Mouse (Mus musculus) thymus, postnatal 4 days (tissue): ENCODE results near the gene Cep350.
"Not testable (repeated sequence)": the region's sequence is repeated elsewhere in the genome, so short reads cannot be mapped to it uniquely, and the experiment has no call there.

ENCODE experiments used
- DNase-seq: peaks from one replicate; pipeline ENCODE4 v3.0.0; 2021

The Cep350 gene

DNA sequence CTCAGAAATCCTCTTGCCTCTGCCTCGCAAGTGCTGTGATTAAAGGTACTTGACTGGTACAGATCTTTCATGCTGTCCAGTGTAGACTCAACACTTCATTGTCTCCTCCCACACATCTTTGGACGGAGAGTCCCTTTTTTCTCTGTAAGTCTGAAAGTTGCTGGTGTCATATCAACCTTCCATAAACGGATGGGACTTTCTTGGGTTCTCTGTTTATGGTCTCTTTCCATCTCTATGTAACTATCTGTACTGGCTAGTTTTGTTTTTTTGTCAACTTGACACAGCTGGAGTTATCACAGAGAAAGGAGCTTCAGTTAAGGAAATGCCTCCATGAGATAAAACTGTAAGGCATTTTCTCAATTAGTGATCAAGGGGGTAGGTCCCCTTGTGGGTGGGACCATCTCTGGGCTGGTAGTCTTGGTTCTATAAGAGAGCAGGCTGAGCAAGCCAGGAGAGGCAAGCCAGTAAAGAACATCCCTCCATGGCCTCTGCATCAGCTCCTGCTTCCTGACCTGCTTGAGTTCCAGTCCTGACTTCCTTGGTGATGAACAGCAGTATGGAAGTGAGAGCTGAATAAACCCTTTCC lies 90.3 kb downstream of the Cep350 start:
- not testable (repeated sequence) for DNase-seq

DNA sequence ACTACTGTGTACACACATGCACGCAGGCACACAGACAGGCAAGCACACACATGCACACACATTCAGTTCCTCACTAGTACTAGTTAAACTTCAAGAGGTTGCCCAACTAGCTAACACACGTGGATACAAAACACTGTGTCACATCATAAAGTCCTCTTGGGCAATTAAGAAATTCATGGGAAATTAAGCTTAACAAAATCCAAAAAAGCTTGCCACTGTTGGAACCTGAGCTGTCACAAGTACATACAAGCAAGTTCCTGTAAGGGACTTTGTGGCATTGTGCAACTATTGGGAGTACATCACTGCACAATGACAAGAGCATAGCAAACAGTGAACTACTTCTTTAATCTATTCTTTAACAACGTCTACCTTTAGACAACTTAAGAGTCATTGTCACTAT lies 93.5 kb downstream of the Cep350 start:
- DNase-seq: no peak

DNA sequence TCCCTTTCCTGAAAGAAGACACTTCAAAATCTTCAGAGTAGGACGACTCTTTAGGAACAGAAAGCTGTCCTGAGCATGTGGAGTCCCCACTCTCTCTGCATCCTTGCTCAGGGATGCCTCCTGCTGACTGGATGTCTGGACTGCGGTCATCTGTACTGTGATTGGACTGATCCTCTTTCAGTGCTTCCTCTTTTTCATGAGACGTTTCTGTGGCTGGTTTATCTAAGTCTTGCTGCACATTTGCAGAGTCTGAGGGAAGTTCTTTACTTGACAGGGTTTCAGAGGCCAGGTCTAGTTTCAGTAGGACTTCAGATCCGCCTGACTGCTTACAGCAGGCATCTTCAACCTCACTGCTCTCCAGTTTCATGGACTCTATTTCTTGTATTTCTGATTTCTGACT lies 110.1 kb downstream of the Cep350 start:
- DNase-seq: peak; percentile 29

DNA sequence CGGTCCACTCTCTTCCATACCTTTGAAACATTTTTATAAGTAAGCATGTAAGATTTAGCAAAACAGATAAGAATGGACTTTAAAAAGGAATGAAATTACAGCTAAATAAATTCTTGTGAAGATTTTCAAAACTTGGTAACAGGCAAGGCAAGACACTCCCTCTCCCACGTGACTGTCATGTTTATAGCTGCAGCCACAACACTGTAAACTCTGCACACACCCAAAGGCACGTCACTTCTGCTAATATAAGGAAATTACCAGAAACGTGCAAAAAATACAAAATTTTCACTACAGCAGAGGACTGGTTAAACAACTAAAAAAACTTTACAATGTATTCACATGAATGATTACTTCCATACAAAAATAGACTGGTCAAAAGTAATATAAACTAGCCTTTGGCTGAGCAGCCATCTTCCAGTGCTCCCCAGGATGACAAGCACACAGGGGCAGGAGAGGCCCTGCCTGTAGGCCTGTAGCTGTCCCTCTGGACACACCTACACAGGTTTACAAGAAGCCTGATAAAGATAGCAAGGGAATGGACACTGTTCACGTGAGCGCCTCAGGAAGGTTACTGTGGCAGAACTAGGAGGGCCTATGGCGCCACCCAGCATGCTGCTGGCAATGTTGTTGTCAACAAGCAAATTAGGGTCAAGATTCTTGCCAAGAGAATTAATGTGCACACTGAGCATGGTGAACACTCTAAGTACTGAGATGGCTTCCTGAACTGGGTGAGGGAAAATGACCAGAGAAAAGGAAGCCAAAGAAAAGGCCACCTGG lies 117.9 kb downstream of the Cep350 start:
- no peak for DNase-seq

DNA sequence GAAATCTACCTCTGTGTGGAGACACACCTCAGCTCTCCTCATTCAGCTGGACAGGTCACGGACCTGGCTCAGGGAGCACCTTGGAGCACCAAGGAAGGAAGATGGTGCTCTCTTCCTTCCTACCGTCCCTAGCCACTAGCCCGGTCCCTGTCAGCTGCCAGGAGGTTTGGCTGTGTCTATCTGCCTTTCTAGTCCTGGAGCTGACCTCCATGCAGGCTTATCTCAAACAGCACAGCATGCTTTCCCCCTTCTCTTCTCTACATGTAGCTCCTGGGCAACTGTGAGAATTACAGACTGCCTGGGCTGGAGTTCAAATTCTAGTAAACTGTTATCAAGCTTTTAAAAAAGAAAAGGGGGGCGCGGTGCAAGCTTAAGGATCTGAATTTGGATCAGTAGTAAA lies 120.0 kb downstream of the Cep350 start:
- DNase-seq: no peak

DNA sequence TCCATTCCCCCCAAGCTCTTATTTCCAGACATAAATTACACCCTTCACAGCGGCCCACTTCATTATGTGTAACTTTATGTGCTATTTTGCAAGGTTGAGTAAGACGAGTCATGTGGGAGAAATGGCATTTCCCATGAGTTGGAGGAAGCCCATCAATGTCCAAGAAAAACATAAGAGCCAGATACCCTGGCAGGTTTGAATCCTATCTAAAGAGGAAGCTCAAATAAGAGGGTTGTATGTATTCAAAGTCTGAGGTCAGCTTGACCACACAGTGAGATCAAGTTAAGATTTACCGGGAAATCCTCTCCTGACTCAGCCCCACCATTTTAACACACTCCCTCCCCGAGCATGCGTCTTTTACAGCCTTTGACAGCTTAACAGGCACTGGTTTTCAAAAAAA lies 128.8 kb downstream of the Cep350 start:
- DNase-seq: no peak

DNA sequence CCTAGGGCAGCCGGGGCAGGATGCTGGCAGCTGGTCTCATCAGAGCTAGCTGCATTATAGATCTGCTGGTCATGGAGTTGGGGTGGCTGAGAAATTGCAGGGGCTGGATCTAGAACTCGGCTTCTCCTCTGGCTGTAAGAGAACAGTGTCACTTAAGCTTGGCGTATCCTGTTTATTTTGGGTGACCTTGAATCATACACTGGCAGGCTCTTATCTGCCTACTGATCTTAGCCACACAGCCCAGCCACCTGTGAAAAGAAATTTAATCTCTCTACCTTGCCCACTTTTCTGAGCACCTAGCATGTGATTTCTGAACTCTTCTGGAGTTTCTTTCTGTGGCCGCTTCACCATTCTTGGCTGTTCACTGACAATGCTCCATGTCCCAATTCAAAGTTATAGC lies 129.5 kb downstream of the Cep350 start:
- DNase-seq: no peak

DNA sequence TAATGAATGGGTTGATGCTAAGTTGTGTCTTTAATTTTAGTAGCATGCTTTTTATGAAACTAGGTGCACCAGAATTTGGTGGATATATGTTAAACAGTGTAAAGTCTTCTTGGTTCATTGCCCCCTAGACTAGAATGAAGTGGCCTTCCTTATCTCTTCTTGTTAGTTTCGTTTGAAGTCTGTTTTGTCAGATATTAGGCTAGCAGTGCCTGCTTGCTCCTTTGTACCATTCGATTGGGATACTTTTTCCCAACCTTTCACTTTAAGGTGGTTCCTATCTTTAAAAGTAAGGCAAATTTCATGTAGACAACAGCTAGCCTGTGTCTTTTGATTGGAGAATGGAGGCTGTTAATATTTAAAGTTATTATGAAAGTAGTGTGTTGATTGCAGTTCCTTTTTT lies 137.4 kb downstream of the Cep350 start:
- no peak for DNase-seq

DNA sequence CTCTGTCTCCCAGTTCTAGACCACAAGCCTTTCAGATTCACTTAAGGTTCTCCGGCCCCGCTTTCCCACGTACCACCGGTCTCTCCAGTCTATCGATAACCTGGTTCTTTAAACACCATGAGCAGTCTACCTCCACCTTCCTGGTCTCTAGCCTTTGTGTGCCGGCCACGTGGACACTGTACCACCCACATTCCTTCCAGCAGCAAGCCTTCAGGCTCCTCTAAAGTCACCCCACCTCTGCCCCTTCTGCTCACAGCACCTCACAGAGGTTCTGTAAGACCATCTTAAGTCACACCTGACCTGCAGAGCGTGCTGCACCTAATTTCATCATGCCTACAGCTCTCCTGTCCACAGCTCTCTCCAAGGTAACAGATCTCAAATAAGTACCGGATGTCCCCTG lies 139.4 kb downstream of the Cep350 start:
- DNase-seq: no peak

DNA sequence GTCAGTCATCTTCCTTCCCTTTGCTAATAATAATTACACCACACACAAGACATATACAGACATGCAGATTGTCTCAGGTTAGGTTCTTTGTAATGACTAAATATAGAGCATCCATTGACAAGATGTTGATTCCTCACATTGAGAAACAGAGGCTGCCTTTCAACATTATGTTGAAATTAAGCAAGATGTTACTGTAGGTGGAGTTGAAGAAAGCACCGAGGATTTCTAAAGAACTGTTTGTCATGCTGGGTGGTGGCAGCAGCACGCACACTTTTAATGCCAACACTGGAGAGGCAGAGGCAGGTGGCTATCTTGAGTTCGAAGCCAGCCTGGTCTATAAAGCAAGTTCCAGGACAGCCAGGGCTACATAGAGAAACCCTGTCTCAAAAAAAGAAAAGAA lies 141.1 kb downstream of the Cep350 start:
- DNase-seq: no peak

DNA sequence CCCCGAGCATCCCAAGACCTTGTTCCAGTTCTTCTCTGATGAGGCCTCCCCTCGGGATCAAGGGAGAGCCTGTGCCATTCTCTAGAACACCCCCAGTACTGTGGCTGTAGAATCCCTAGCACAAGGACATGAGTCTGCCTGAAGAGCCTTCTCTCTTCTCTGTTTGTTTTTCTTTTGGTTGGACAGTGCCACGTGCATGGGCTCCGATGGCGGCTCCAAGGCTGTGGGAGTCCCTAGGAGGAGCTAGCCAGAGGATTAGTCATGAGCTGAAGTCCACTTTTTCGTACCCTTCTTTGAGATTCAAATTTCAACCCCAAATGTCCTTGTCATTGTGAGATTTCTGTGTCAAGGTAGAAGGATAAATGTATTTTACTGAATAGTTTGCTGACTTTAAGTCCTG lies 142.2 kb downstream of the Cep350 start:
- DNase-seq: no peak

DNA sequence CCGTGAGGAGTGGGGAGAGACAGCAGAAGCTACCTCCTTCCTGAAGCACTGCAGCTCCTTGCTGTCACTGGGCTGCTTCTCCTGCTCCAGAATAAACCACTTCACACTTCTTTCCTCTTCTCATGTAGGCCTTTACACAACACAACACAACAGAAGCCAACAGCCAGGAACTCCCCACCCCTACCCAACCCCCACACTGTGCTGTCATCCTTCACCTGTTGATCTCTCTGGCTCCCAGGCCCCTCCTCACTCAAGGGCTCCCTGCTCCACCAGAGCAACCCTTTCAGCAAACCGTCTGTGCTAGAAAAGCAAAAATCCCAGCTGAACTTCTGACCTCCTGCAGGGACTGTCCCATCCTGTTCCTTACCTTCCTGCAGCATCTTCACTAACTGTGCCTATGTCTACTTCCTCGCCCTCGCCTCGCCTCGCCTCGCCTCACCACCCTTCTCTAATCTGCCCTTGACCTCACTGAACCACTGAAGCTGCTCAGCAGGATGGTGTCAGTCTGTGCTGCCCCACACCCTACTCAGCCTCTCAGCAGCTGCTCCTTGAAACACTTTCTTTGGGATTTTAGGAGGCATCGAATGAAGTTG lies 145.3 kb downstream of the Cep350 start:
- no peak for DNase-seq

DNA sequence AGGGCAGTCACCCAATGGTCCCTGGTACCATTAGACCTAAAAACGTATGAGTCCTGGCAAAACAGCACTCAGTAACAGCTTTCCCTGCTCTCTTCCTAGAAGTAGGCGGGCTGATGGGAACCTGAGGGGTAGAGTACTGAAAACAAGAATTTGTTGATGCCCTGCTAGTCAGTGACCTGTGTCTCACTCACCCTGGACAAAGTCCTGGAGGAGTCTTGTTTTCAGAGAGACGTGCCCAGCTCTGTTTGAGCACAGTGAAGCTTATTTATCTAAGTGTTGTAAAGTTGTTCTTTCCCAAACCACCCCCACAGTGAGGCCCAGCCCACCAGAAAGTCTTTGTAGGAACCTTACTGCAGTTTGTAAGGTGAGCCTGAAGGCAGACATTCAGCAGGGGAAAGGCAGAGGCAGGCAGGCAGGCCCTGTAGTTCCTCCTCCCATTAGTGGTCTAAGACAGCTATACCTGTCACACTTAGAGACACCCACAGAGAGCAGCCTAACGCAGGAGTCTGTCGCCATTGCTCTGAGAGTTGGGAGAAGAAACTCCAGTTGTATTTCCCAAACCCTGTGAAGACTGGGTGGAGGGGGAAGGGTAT lies 146.2 kb downstream of the Cep350 start:
- DNase-seq: no peak

DNA sequence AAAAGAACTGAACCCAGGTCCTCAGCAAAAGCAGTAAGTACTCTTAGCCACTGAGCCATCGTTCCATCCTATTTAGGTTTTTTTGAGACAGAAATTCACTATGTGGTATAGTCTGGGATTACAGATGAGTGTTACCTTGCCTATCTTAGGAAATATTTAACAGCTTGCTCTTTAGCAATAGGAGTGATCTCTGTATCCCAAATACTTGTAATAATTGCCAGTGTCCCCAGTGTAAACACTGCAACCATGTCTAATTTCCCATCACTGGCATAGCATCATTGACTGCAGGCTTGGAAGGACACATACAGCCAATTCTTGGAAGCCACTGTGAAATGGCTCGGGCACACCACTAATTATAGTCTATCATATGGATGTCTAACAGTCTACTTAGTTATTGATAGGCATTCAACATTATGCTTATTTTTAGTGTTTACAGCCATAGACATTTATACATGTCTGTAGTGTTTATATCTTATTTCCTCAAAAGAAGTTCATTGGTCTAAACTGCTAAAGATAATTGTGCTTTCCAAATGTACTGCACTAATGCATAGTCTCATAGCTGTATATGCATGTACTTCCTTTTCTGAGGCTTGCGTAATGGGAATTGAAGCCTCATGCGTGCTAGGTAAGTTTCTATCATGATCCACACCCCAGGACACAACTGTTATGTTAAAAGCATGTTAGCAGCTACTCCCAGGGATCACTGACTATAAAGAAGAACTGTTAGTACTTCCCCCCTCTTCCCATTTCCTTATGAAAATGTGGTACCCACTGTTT lies 146.9 kb downstream of the Cep350 start:
- no peak for DNase-seq

DNA sequence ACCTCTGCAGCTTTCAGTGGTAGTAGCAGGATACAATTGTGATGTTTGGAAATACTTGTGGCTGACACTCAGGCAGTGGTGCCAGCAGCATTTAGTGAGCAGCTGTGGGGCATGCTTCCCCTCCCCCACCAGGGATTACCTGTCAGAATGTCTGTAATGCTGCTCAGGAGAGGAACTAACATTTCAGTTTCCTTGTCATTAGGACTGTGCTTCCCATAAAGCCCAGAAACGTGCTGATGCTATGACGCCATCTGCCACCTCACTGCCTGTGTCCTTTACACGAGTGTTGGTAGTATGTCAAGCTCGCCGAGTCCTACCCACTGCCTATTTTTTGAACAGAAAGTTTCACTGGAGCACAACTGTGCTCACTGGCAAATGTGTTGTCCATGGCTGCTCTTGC lies 152.4 kb downstream of the Cep350 start:
- DNase-seq: no peak

DNA sequence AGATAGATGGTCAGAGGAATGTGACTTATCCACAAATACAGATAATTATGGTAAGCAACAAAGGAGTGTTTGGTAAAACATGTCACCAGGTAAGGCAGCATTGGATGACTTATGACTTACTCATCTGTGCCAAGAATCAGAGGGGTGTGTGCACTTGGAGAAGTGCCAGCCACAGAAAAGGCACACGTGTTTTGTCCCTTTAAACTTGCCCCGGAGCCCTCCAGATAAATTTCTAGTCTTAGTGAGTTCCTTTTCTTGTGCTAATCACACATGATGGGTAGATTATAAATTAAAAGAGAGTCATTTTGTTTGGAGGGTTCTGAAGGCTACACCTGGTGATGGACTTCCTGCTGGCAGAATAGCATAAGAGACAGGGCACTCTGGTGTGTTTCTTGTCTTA lies 156.9 kb downstream of the Cep350 start:
- no peak for DNase-seq

DNA sequence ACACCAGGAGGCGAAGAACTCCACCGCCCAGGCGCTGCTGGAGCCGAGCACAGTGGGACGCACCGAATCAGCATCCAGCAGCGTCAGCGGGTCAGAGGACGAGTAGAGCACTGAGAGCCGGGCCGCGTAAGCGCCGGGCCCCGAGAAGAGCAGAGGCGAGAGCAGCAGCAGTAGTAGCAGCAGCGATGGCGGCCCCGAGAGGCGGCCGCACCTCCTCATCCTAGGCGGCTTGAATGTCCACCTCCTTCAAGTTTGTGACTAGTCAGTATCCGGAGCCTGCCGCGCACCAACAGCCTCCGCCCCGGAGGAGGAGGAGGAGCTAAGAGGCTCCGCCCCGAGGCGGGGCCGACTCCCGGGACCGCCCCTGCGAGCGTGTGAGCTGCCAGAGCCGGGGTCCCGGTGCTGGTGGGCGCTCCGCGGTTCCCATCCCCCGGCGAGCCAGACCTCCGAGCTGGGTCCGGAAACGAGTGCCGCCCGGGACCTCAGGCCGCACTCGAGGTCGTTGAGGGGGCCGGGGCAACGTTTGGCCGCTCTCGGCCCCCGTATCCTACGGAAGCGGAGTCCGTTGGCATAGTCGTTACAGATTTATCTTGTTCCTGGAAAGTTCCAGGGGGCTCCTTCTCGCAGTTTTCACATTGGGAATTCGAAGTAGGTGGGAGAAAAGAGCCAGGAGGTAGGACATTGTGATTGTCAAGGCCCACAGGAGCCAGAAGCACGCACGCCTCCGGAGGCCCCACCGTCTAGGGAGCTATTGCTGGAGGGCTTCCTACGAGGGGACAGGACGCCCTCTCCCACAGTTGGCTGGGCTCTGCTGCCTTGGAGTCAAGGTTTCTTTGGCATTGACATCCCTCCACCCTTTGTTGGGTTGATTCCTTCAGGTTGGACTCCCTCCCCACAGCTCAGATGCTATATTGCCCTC lies 160.2 kb downstream of the Cep350 start, which contains the start of gene Qsox1:
Gene Qsox1 (minus strand): TSS at position 309 of the 919 bp plus-strand sequence.
- peak; percentile 91 for DNase-seq

DNA sequence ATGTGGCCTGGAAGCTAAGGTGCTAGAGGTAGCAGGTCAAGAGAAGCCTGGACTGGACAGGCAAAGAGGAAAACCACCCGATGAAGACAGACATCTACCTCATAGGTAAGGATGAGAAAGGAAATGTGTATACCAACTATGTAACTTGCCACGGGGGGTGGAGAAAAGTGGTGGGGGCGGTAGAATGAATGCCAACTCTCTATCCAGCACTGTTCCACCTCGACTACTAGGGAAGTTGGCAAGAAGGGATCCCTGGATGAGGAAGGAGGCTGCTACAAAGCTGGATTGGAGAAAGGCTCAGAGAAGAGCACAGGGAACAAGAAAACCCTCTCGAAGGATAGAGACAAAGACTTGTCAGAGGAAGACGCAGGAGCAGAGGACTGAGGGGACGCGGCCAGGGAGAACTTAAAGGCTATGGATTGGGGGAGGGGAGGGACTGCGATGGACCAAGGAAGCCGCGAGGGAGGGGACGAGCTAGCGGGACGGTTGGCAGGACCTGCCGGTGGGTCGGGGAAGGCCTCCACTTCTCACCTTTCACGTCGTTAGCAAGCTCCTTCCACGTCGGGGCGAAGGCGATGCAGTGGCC lies 161.0 kb downstream of the Cep350 start:
- no peak for DNase-seq

DNA sequence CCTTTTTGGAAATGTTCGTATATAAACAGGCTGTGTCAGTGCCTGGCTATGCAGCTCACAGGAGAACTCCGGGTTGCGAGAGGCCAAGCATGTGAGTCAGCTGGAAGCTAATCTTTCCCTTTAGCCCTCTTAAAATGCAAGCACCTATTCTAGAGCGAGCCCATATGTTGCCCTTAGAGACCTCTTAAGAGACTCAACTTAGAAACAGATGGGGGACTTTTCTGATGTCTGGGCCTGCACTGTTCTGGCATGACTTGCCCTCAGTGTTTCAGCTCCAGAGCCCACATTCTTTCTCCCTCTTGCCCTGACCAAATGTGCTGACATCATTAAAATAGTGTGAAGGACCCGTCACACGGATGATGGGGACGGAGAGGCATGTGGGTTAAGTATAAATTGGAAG lies 162.4 kb downstream of the Cep350 start:
- DNase-seq: no peak

DNA sequence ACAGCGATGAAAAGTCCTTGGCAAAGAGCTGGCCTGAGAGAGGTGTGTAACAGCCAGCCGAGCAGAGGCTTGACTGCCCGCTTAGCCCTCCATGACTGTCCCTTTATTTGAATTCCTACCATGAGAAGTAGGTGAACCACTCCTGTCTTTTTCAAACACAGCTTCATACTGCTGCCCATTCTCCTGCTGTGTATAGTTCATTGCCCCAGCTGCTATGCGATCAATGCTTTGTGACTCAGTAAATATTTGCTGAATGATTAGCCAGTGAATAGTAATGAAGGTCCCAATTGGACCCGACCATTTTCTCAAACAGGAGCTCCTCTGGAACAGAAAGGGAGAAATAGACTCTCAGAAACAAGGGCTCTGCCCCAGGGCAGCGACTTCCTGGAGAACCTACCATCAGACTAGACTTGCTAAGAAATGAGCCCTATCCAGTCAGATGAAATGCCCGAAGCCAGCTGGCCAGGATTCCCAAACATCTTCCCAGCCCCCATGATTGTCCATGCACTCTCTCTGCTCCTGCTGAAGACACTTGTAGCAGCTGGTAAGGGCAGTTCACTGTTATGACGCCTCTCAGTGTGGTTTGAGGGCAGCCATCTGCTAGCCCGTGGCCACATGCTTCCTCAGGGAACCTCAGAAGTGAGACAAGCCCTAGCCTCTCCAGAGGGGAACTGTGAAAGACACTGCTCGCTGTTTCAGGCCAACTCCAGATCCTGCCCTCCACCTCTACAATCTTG lies 163.2 kb downstream of the Cep350 start:
- DNase-seq: peak; percentile 15

DNA sequence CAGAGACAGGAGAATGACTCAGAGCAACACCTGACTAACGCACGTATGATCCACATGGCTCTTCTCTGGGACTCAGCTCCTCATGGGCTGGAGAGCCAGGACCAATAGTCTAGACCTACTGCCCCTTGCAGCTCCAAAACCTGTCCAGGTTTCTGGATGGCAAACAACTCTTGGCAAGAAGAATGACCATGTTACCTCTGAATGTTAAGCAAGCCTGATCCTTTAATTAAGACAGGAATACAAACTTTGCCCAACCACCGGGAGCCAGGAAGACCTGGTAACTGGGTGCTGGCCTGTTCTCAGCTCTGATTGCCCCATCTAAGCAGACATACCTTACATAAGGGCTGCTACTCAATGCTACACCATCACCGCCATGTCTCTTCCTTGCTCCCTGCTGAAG lies 164.8 kb downstream of the Cep350 start:
- DNase-seq: no peak
